Mouse (Mus musculus) embryo, embryonic 11 days (tissue): ENCODE results near the gene Nipal3.

Experiments
- DNase-seq: peaks from one replicate; pipeline ENCODE4 v3.0.0-alpha.2; 2015

Nipal3 gene

DNA sequence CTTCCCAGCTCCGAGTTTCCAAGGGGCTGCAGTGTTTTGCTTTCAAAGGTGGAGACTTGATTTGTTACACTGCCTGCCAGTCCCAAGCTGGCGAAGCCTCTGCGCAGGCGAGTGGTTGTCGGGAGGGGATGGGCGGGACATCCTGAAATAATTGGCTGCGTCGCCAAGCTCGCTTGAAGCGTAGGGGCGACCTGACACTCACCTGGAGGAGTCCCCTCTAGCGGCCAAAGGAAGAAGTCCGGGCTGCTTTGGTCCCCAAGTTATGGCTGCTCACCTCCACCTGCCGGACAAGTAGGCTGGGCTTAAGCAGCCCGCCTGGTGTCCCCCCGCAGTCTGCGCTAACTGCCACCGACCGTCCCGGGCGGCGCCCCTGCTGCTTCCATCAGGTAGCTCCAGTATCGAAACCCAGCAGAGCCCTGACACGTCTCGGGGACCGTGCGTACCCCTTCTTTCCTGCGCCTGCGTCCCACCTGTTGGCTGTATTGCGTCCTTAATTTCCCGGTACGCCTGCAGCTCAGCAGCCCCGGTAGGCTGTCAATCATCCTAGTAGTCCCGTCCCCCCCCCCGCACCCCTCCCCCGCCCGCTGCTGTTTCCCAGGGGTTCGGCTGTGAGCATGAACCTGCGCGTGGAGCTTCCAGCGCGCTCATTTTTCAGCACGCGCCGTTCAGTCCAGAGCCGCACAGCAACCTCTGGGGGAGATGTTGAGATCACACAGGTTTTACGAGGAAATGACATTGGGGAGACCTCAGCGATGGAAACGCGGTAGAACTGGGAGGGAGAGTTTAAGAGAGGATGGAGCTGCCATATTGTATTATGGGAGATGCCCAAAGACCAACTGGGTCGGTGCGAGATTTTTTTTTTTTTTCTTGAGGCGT, at the start of gene Nipal3, which contains the start of gene Stpg1:
Gene Nipal3, minus strand, starts transcription at position 518 of the 876 bp plus-strand sequence.
Gene Stpg1, plus strand, starts transcription at position 270 of the 876 bp plus-strand sequence.
- peak; percentile 95 for DNase-seq

DNA sequence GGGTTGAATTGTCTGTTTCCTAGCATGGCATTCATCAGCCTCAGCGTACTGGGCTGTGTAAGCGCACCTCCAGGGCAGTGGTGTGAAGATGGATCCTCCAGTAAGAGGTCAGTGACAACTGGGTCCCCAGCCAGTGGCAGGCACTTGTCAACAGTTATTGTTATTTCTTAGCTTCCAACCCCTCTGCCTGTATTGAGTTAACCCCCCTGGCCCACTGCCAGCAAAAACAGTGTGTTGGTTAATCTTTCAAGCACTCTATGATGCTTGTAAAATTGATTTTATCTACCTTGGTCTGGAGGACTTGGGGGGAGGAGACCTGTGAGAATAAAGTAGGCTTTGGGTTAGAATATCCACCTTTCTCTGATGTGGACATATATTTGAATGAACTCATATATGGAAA, 49.4 kb upstream of the Nipal3 start:
- no peak for DNase-seq

DNA sequence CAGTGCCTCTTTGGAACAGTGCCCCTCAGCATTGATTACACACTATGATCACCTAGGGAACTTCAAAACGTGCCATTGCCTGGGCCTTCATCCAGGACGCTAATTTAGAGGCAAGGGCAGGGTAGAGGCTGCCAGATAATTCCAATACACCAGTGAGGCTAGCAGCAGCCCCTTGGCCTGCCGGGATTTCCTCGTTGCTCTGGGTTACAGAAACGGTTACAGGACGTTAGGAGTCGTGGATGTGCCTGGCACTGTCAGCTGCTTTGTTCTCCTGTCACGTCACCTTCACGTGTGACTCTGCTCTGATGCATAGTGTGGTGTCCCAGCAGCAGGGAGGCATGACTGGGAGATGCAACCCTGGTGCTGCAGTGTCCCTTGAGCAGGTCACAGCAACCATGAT, 45.2 kb upstream of the Nipal3 start:
- no peak for DNase-seq

DNA sequence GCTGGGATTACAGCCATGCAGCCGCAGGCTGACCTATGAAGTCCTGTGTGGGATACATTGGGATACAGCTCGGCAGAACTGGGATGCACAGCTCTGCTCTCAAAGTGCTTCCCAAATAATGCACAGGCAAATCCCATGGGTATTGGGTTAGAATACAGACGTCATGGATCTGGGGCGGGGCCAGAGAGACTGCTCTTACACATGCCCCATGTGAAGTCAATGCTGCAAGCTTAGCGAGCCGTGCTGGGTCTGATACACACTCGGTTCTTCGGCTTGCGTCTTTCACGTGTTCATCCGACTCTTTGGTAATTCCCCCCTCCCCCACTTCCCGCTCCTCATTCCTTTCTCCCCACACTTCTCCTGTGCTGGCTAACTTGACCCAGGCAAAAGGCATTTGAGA, 44.2 kb upstream of the Nipal3 start:
- no peak for DNase-seq

DNA sequence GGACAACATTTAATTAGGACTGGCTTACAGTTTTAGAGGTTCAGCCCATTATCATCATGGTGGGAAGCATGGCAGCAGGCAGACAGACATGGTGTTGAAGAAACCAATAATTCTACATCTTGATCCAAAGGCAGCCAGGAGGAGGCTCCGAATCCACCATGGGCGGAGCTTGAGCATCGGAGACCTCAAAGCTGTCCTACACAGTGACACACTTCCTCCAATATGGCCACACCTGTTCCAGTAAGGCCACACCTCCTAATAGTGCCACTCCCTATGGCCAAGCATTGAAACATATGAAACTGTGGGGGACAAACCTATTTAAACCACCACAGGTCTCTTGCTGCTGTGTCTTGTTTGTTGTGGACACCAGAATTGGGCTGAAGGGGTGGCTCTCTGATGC, 40.2 kb upstream of the Nipal3 start:
- no peak for DNase-seq

DNA sequence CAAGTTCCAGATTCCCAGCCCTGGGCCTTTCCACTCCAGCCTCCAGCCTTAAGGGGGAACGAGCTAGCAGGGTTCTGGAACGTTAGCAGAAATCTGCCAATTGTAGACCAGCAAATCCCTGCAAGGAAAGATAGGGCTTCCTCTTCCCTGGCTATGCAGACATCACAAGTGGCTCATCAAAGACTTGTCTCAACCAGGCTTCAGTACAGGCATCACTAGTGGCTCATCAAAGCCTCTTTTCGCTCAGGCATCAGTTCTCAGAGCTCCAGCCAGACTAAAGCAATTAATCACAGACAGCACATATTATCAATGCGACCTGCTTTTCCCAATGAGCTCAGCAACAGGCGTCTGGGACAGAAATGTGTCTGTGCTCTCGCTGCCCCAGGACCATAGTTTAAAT, 38.2 kb upstream of the Nipal3 start:
- no peak for DNase-seq

DNA sequence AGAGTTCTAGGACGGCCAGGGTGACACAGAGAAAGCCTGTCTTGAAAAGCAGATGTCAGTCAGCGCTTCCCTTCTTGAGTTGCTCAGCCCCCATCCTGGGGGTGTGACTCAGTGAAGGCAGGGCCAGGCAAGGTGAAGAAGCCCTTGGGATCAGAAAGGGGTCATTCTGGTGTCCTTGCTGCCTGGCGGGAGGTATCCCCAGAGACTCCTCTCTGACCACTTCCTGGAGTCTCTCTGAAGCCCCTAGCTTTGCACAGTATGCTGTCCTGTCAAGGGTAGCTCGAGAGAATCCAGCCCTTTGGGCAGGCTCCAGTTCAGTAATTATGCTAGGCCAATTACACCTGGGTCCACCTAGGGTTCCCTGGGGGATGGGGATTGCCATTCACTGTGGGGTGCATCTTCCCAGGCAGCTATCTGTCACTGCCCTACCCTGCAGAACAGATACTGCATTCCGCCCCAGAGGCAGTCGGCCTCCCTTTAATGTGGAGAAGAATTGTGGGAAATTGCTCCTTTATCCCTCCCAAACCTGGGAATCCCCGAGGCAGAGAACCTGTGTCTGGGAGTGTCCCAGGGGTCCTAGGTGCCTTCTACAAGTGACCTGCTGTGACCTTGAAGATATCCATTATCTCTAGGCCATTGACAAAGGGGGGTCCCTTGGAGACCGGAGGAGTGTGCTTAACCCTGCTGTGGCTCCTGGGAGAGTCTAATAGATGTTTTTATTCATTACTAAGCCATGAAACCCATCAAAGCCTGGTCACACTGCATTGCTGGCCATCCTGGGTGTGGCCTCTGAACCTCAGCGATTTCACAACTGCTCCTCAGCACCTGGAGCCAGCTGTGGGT, 37.2 kb upstream of the Nipal3 start:
- DNase-seq = no peak

DNA sequence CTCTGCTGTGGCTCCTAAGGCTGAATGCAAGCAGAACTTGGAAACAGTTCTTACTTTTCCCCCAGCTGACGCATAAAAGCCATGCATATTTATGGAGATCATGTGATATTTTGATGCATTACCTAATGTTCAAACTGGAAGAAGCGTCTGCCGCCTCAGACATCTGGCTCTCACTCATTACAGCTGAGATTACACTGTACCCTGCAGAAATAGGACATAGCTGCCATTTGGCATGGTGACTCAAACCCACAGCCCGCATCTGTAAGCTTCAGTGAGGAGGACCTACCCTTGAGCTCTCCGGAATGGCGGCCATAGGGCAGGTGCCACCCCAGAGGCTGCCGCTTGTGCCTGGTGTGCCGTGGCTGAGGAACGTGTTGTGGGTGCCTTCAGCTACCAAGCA, 36.4 kb upstream of the Nipal3 start:
- DNase-seq = no peak

DNA sequence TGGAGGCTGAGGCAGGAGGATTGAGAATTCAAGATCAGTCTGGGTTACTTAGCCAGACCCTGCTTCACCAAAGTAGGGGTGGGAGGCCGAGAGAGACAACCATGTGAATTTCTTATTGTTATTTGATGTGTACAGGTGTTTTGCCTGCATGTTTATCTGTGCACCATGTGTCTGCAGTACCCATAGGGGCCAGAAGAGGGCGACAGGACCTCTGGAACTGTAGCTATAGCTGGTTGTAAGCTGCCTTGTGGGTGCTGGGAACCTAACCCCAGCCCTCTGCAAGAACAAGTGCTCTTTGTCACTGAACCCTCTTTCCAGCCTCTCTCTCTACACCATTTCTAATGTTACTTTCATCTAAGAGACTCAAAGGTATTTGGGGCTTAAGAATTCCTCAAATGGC, 35.4 kb upstream of the Nipal3 start:
- DNase-seq = no peak

DNA sequence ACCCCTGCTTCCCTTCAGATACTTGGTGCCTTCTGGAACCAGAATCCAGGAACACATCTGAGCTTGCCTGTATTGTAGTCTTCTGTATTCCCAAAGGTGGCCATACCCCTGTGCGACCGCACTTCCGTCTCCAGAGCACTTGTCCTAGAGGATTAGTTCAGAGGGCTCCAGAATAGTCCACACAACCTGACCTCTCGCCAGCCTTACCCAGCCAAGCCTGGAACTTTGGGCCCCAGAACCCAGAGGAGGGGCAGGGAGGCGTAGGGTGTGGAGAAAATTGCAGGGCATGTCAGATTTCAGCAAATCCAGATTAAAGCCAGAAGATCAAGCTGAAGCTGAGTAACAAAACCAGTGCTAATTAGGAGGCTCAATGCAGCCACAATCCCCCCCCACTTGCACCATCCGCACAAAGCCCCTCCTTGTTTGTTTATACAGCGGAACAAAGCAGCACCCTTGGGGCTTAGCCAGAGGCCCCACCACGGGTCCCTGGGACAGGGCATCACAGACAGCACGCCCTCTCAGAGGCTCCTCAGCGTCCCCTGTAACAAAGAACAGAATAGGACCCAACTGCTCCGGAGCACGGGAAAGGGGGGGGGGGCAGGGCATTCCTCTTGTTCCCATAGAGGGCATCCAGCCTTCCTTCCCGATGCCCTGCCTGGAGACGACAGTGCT, 31.3 kb upstream of the Nipal3 start:
- peak; percentile 52 for DNase-seq

DNA sequence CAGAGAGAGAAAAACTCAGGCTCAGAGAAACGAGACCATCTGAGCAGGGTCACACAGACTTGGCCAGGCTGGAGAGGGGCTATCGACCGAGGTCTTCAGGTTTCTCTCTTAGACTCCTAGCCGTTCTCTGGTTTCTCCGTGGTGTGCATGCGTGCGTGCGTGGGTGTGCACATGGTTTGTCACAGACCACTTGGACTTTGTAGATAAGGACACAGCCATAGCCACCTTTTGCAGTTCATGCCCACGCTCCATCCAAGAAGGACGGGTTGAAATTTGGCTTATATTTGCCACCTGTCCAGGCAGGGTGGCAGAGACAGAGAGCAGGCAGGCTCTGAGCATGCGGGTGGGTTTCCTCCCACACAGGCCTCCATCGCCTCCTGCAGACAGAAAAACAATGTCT, 30.2 kb upstream of the Nipal3 start:
- DNase-seq = no peak

DNA sequence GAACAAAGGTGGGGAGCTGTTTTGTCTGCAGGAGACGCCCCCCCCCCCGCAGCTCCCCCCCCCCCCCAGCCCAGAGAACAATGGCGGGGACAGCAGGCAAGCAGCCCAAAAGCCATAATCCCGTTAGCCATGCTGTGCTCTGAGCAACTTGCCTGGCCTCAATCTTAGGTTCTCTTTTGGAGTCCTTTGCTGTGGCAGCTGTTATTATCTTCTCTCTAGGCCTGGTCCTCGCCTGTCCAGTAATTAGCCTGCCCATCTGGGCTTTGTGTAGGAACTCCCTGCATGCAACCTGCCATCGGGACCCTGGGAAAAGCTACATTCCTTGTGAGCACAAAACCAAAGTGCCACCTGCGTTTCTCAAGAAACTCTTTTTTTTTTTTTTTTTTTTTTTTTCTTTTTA, 29.1 kb upstream of the Nipal3 start:
- DNase-seq = peak; percentile 50

DNA sequence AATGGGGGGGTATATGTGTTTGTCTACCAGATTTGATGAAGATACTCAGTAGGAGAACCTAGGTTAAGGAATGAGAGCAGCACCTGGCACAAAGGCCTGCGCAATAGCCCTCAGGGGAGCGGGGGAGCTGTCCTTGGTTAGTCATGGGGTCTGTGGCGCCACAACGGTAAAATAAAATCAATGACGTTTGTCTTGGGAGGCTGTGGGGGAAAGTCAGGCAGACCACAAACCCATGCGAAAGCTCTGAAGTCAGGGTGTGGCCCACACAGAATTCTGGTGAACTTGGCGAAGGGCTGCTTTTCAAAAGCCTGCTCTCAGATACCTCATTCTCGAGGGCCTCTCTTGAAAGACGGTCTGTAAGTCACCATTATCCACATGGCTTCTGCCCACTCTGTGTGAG, 25.6 kb upstream of the Nipal3 start:
- DNase-seq = no peak

DNA sequence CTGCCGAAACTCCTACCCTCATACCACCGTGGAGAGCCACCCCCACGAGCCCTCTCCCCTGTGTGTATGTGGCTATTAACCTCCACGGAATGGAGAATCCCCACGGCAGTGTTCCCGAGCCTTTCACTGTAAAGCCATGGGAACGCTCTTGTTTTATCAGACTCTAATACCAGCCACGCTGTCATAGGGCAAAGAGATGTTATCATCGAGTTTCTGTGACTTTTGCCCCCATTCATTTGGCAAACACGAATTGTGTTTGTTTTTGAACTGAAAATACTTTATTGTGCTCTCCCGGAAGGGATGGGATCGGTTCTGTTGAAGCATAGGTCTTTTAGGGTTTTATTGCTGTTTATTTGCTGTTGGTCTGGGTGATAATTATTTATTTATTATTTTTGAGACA, 23.3 kb upstream of the Nipal3 start:
- no peak for DNase-seq

DNA sequence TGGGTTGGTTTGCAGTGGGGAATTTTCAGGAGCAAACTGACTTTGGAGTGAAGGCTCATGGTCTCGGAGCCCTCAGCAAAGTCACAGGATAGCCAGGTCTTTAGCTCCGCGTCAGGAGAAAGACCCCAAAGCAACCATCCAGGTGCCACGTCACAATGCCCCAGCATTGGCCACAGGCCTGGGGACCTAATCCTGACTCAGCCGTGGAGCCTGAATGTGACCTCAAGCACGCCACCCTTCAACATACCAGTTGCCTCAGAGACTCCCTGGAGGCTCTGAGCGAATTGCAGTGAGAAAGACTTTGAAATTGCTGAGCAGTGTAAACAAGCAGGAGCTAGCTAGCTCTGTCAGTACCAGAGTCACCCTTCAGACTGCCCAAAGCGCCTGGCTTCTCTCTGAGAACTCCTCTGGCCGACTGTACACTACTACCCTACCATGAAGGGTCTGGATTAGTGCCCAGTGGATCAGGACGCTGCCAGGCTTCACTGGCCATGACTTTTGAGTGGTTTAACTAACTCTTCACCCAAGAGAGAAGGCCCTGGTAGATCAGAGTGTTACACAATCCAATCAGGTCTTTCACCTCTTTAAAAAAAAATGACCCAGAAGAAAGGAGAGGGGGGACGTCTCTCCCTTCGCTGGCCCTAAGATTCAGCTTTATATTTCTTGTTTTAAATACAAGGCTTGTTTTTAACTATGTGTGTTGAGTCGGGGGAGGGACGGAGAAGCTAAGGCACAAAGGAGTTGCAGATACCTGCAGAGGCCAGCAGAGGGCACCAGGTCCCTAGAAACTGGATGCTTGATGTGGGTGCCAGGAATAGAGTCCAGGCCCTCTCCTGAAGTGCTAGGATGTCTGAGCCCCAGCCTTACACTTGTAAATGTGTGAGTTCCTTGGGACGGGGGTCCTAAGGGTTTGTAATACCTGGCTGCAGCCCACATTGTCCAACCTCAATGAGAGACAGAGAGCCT, 21.8 kb upstream of the Nipal3 start:
- peak; percentile 63 for DNase-seq

DNA sequence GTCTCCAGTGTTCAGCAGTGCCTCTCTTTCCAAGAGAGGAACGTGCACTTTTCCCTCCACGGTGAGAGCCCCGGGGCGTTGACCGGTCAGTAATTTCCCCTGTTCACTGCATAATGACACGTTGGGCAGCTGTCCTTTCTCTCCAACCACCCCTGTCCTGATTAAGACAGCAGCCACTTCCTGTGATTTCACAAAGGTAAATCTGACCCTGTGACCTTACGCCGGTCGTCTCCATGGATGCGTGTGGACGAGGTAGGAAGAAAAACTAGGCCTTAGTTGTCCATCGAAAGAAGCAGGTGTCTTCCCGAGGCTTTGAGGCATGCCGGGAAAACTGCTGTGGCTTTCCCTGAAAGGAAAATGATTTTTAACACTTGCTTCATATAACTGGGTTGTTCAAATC, 20.1 kb upstream of the Nipal3 start:
- DNase-seq = no peak

DNA sequence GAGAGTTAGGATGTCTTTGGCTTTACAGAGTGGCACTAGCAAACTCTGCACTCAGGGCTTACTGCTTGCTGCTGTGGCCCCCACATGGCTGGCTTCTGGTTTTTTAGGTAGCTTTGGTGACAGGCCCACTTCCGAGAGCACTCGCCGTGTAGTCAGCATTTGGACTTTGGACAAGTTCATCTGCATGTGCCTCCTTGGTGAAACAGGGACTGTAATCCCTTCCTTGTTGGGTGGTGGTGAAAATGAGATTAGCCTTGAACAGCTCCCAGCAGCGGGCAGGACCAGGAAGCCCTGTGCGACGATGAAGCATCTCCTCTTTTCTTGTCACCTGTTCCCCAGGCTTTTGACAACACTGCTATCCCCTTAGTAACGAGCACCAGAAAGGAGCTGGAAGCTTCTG, 19.0 kb upstream of the Nipal3 start:
- DNase-seq = no peak

DNA sequence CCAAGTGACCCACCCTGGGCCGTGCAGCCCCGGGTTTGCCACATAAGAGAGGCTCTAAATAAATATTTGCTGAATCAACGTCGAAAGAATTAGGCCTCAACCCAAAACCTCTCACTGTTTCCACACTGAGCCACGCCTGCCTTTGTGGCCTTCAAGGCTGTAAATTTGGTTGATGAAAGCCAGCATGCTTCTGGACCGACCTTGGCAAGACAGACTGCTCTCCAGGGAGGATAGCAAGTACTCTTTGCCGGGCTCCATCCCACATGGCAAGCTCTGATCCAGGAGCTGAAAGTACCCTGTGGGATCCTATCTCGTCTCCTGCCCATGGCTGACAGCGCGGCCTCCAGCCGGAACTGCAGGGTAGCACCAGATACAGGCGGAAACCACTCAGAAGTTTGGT, 14.7 kb upstream of the Nipal3 start:
- DNase-seq = no peak

DNA sequence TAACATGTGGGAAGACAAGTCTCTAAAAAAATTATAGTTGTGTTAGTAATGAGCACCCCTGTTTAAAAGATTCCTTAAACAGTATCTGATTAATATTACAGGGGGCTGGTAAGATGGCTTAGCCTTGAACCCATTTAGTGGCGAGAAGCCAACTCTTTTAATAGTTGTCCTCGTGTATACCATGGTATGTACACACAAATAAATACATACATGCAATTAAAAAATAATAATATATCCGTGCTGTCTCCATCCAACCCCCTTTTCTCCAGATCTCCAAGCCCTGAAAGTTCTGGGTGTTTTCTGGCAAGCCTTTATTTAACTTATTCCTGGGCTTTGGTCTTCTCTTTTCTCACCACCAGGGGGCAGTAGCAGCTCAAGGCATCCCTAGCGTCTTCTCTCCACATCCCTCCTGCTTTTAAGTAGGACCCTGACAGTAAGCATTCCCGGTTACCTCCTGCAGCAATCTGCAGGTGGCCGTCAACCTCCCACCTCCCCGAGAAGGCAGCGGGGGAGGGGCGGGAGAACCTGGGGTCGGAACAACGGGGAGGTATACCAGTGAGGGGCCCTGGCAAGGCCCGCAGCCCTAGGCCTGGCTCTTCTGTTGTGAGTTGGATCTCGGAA, 13.7 kb upstream of the Nipal3 start:
- DNase-seq = peak; percentile 88

DNA sequence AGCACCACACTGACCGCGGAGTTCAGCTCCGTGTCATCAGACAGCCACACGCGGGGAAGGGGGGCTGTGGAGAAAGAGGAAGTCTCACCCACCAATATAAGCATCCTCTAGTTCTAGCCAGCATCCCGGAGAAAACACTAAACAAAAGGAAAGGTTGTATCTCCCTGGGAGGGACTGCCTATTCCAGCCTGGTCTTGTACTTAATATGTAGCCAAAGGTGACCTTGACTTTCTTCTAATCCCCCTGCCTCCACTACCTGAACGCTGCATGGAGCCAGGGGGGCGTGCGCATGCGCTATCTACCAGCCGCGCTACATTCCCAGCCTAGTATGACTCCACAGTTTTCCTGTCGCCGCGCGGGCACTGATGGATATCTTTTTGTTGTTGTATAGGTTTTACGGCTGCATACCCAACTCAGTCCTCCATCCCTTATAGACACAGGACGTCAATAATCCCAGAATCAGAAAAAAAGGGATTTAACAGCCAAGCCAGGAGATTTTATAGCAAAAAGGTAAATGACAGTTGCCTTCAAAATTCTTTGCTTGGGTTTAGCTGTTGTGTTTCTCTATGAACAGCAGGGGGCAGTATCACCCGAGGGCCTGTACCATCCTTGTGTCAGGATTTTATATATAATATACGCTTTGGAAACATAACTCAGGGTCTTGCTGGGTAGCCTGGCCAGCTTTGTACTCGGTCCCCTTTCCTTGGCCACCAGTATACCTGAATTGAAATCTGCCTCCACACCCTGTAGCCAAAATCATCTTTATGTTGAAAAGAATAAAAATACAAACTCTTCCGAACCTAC, 12.9 kb upstream of the Nipal3 start:
- DNase-seq = peak; percentile 79

DNA sequence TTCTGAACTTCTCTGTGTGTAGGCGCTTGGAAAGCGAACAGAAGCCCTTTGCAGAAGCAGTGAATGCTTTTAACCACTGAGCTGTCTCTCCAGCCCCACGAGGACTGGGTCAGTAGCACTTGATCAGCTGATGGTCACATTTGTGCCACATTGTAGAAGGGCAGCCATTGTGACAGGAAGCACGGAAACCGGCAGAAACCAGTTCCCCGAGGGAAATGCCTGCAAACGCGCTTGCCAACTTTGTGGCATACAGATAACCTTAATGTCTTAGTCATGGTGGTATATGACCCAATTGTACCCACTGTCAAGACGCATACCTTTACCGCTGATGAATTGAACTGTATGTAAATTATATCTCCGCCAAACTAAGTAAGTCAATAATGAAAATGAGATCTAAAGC, 11.0 kb upstream of the Nipal3 start:
- no peak for DNase-seq
